Mouse (Mus musculus): ENCODE data around the gene Pkd1l1. TPM values are rescaled to one million over a fixed set of nuclear protein-coding genes. Genes with fewer than 3 reads are reported as not detected.

Gene Pkd1l1
- polyA plus RNA-seq, 1 experiment from 2014 or later: 0.04 TPM

- H3K4me1 ChIP-seq: peaks cover 7% of the 10 kb centered on the region; the same call in 1 of the 2 replicates
- H3K4me3 ChIP-seq: no peak overlapping the region
- H3K27me3 ChIP-seq: no peaks in the 10 kb centered on the region
- WGBS: 40% methylated on average over 4 of the region's 4 CpGs
- ATAC-seq (ENCODE audit: insufficient number of reproducible peaks, insufficient read depth, low FRiP score, low TSS enrichment): no peak
- no peak overlapping the region for H3K4me2 ChIP-seq (replicated peaks)
- H3K9ac ChIP-seq: no peak overlapping the region
- H3K36me3 ChIP-seq: no peaks in the 10 kb centered on the region
- H3K9me3 ChIP-seq: no peaks in the 10 kb centered on the region
- H3K27ac ChIP-seq: no peak overlapping the region
Measured at GRCm38 (mm10) chr11:8814097-8814790, 158.8 kb downstream of the Pkd1l1 start.

DNA sequence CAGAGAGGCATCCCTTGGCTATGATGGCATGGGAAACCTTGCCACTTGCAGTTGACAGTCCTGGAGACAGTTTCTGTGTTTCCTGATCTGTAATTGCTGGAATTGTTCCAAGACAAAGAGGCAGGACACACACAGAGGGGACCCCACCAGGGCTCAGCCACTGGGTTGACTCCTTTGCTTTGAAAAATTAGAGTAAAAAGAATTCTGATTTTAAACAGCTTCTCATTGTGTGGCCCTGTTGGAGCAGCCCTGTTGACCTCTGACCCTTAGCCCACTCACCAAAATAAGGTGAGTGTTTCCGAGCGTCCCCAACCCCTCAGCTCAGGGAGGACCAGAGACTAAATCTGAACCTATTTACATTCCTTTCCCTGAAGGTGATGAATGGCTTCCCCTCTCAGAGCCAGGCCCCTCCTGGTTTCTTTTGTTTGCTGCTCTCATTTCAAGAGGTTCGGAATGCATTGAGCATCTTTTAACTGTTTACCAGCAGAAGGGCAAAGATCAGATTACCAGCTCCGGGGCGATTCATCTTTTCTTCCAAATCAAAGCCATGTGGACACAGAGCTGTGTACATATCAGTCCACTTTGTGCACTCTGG, 161.5 kb downstream of the Pkd1l1 start:
- Histone ChIP-seq H3K27me3 (no peaks in the 10 kb centered on the region), H3K36me3 (no peaks in the 10 kb centered on the region), H3K4me1 (peaks cover 7% of the 10 kb centered on the region; the same call in 1 of the 2 replicates), H3K9ac (no peak overlapping the region), H3K4me3 (no peak overlapping the region), H3K4me2 (replicated peaks) (no peak overlapping the region), H3K27ac (no peak overlapping the region), H3K9me3 (no peaks in the 10 kb centered on the region)
- 4% methylated on average over 5 of the region's 5 CpGs for WGBS
- no peak for ATAC-seq (ENCODE audit: insufficient number of reproducible peaks, insufficient read depth, low FRiP score, low TSS enrichment)

- Histone ChIP-seq H3K4me3 (no peak overlapping the region), H3K9ac (no peak overlapping the region), H3K9me3 (no peaks in the 10 kb centered on the region), H3K4me2 (replicated peaks) (no peak overlapping the region), H3K4me1 (peaks cover 7% of the 10 kb centered on the region; the same call in 1 of the 2 replicates), H3K36me3 (no peaks in the 10 kb centered on the region), H3K27ac (no peak overlapping the region), H3K27me3 (no peaks in the 10 kb centered on the region)
- whole genome bisulfite sequencing: 86% methylated on average over 1 of the region's 1 CpGs
- no peak for ATAC-seq (ENCODE audit: insufficient number of reproducible peaks, insufficient read depth, low FRiP score, low TSS enrichment)
Measured at GRCm38 (mm10) chr11:8809644-8810043, 163.4 kb downstream of the Pkd1l1 start.

GRCm38 (mm10) chr11:8807009-8807408, 166.1 kb downstream of the Pkd1l1 start:
- no peaks in the 10 kb centered on the region for H3K9me3 ChIP-seq
- H3K4me1 ChIP-seq: 0 out of 2 replicates have a peak, but pooled peaks cover 7% of the 10 kb centered on the region
- no peaks in the 10 kb centered on the region for H3K36me3 ChIP-seq
- WGBS: 81% methylated on average over 4 of the region's 4 CpGs
- no peak overlapping the region for H3K9ac ChIP-seq
- H3K27ac ChIP-seq: no peak overlapping the region
- no peaks in the 10 kb centered on the region for H3K27me3 ChIP-seq
- H3K4me2 ChIP-seq (replicated peaks): no peak overlapping the region
- ATAC-seq (ENCODE audit: insufficient number of reproducible peaks, insufficient read depth, low FRiP score, low TSS enrichment): no peak
- no peak overlapping the region for H3K4me3 ChIP-seq

DNA sequence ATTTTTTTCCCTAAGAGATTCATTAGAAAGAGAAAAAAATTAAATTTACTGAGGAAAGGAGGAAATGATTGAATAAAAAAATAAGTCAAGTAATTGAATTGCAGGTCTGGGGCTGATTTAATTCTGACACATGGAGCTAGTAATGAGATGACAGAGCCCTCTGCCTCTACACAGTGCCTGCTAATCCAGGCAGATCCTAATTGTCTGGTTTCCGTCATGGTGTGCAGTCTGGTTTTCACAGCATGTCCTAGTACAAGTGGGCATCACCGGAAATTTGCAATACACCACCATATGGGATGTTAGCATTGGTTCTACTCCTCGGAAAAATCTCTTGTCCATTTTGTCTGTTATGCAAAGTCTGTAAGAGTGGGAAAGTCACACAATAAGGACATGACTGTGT, 168.9 kb downstream of the Pkd1l1 start:
- no peak overlapping the region for H3K4me3 ChIP-seq

DNA sequence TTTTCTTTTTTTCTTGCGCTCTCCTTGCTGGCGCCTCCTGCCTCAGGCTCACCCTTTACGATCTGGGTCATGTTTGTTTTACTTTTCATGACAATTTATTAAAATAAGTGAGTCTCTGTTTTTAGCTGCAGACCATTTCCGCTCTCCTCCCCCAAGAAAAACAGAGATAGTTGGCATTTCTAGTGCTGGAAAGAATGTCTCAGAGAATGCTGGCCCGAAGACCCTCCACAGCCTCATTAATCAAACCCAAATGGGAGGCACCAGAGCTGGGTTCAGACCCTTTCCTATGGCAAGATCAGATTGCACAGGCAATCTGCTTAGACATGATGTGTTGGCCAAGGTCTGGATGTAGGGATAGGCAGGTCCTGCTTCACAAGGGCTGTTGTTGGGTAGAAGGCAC, 175.6 kb downstream of the Pkd1l1 start:
- no peaks in the 10 kb centered on the region for H3K9me3 ChIP-seq
- ATAC-seq (ENCODE audit: insufficient number of reproducible peaks, insufficient read depth, low FRiP score, low TSS enrichment): no peak
- H3K4me1 ChIP-seq: peaks cover 26% of the 10 kb centered on the region
- H3K4me3 ChIP-seq: no peak overlapping the region
- H3K27me3 ChIP-seq: no peaks in the 10 kb centered on the region
- H3K27ac ChIP-seq: no peak overlapping the region
- H3K4me2 ChIP-seq (replicated peaks): no peak overlapping the region
- no peak overlapping the region for H3K9ac ChIP-seq
- 17% methylated on average over 5 of the region's 5 CpGs for WGBS
- no peaks in the 10 kb centered on the region for H3K36me3 ChIP-seq

More for the DNA sequence above, 168.9 kb downstream of the Pkd1l1 start:
- Histone ChIP-seq H3K36me3 (no peaks in the 10 kb centered on the region), H3K27me3 (no peaks in the 10 kb centered on the region), H3K27ac (no peak overlapping the region), H3K4me1 (no peaks in the 10 kb centered on the region), H3K9ac (no peak overlapping the region), H3K9me3 (no peaks in the 10 kb centered on the region), H3K4me2 (replicated peaks) (no peak overlapping the region)
- WGBS: 62% methylated on average over 3 of the region's 3 CpGs
- no peak for ATAC-seq (ENCODE audit: insufficient number of reproducible peaks, insufficient read depth, low FRiP score, low TSS enrichment)

DNA sequence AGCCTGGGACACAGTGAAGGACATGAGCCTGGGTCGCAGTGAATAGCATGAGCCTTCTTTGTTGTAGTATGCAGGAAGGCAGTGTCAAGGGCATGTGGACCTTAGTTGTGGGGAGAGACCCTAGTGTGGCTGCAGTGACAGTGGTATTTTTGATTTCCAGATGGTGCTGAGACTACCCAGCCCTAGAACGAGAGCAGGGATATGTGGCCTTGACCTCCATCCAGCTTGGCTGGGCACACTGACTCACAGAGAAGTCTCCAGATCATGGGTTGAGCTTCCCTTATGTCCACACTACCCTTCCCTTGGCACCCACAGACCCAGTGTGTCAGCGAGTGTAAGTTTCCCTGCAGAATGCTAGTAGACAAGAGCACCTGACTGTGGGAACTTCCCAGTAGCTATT, 178.0 kb downstream of the Pkd1l1 start:
- Histone ChIP-seq H3K36me3 (no peaks in the 10 kb centered on the region), H3K27ac (no peak overlapping the region), H3K27me3 (no peaks in the 10 kb centered on the region), H3K4me3 (no peak overlapping the region), H3K9ac (no peak overlapping the region), H3K4me2 (replicated peaks) (no peak overlapping the region), H3K4me1 (peaks cover 34% of the 10 kb centered on the region), H3K9me3 (no peaks in the 10 kb centered on the region)
- 90% methylated on average over 3 of the region's 3 CpGs for WGBS
- ATAC-seq (ENCODE audit: insufficient number of reproducible peaks, insufficient read depth, low FRiP score, low TSS enrichment): no peak

DNA sequence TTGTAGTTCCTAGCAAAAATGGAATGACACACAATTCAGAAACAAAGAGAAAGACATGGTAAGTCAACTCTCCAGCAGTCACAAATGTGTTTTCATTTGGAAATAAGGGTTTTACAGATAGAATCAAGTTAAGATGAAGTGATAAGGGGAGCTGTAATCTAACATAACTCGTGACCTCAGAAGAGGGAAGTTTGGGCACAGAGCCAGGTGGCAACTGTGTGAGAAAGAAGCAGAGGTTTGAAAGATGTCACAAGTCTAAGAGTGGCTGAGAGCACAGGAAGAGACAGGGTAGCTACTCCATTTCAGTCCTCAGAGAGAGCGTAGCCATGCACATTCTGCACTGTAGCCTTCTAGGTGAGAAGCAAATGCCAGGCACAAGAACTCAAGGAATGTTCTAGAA, 180.9 kb downstream of the Pkd1l1 start:
- WGBS: 80% methylated on average over 2 of the region's 2 CpGs

GRCm38 (mm10) chr11:8789186-8789585, 183.9 kb downstream of the Pkd1l1 start:
- Histone ChIP-seq H3K4me2 (replicated peaks) (no peak overlapping the region), H3K27ac (peak overlapping the region; percentile 70)
- 71% methylated on average over 5 of the region's 5 CpGs for WGBS

More for the DNA sequence above, 180.9 kb downstream of the Pkd1l1 start:
- Histone ChIP-seq H3K4me2 (replicated peaks) (no peak overlapping the region), H3K9me3 (no peaks in the 10 kb centered on the region), H3K36me3 (no peaks in the 10 kb centered on the region), H3K27ac (no peak overlapping the region), H3K4me3 (no peak overlapping the region), H3K4me1 (peaks cover 44% of the 10 kb centered on the region), H3K9ac (no peak overlapping the region), H3K27me3 (no peaks in the 10 kb centered on the region)
- ATAC-seq (ENCODE audit: insufficient number of reproducible peaks, insufficient read depth, low FRiP score, low TSS enrichment): no peak

DNA sequence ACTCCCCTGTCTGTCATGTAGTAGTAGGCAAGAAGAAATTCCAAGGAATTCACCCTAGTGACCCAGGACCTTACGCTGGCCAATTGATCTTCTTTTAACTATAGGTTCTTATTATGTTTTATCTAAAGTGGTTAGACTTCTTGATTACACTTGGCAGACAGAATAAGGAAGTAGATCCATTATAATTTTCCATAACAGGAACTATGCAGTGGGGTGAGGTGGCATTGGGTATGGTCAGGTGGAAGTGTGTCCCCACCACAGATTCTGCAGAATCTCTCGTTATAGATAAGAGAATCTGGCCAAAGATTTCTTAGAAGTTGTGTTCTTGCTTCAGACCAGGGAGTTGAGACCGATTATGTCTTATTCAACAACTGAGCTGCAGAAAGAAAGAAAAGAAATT, 185.5 kb downstream of the Pkd1l1 start:
- ATAC-seq (ENCODE audit: insufficient number of reproducible peaks, insufficient read depth, low FRiP score, low TSS enrichment): no peak
- Histone ChIP-seq H3K36me3 (no peaks in the 10 kb centered on the region), H3K9me3 (no peaks in the 10 kb centered on the region), H3K4me3 (no peak overlapping the region), H3K27me3 (no peaks in the 10 kb centered on the region), H3K27ac (no peak overlapping the region), H3K4me1 (peaks cover 24% of the 10 kb centered on the region), H3K4me2 (replicated peaks) (no peak overlapping the region), H3K9ac (no peak overlapping the region)
- WGBS: 88% methylated on average over 3 of the region's 3 CpGs

More at GRCm38 (mm10) chr11:8789186-8789585, 183.9 kb downstream of the Pkd1l1 start:
- no peaks in the 10 kb centered on the region for H3K9me3 ChIP-seq
- H3K9ac ChIP-seq: no peak overlapping the region
- ATAC-seq (ENCODE audit: insufficient number of reproducible peaks, insufficient read depth, low FRiP score, low TSS enrichment): no peak
- no peaks in the 10 kb centered on the region for H3K36me3 ChIP-seq
- no peak overlapping the region for H3K4me3 ChIP-seq
- peaks cover 26% of the 10 kb centered on the region for H3K4me1 ChIP-seq
- no peaks in the 10 kb centered on the region for H3K27me3 ChIP-seq

- Histone ChIP-seq H3K4me1 (peaks cover 10% of the 10 kb centered on the region; the same call in 1 of the 2 replicates), H3K27me3 (no peaks in the 10 kb centered on the region), H3K9ac (no peak overlapping the region), H3K36me3 (no peaks in the 10 kb centered on the region), H3K4me3 (no peak overlapping the region), H3K4me2 (replicated peaks) (no peak overlapping the region), H3K27ac (no peak overlapping the region), H3K9me3 (no peaks in the 10 kb centered on the region)
- no peak for ATAC-seq (ENCODE audit: insufficient number of reproducible peaks, insufficient read depth, low FRiP score, low TSS enrichment)
- WGBS: 79% methylated on average over 4 of the region's 4 CpGs
Measured at GRCm38 (mm10) chr11:8784413-8784812, 188.7 kb downstream of the Pkd1l1 start.

DNA sequence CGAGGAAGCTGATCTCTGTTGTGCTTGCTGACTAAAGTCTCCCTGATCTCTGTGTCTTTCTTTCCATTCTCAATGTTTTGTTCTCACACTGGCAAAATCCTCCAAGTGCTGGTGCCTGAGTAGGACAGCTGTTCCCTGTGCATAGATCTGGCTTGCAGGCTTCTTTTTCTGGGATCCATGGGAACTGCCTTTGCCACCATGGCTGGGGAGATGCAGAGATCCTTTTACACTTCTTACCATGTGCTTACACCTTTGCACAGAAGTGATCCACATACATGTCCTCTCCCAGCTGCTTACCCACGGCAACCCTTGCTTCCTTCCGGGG, 191.0 kb downstream of the Pkd1l1 start:
- Histone ChIP-seq H3K9me3 (no peaks in the 10 kb centered on the region), H3K27me3 (no peaks in the 10 kb centered on the region), H3K27ac (no peak overlapping the region), H3K4me2 (replicated peaks) (no peak overlapping the region), H3K9ac (no peak overlapping the region), H3K4me3 (no peak overlapping the region), H3K4me1 (no peaks in the 10 kb centered on the region), H3K36me3 (no peaks in the 10 kb centered on the region)
- WGBS: 82% methylated on average over 3 of the region's 3 CpGs
- ATAC-seq (ENCODE audit: insufficient number of reproducible peaks, insufficient read depth, low FRiP score, low TSS enrichment): no peak
